In the genomic region with DNA sequence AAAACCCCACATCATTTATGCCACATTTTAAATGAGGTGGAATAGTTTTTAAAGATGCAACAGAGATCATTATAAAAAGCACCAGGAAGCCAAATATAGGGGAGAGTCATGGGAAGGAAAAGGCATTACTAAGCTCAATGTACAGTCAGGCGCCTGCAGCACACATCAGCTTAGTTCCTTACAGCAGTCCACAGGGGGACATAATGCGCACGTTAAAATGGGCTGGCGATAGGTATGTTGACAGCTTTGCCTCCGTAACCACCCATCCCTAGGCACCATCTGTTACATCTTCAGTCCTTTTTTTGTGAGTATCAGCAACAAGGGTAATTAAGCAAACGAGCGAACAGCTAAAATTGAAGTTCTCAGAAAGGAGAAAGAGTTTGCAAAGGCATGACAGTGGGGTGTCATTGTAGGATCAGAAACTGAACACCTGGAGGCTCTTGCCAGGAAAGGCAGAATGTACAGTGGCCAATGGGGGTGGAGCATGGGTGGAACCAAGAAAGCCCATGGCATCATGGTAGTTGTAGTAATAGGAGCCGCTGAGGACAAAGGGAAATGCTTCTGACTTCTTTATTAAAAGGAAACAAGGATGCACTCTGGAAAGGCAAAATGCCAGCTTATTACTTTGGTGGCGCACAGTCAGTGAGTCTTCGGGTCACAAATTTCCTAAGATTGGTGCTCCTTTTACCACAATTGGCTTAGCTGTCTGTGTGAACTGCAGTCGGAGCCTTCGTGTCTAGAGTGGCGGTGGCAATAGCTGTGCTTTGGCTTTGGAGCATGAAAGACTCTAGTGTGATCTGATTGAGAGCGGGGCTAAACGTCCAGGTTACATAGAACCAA, we compare ENCODE assay signal across 9 mouse cellular contexts.
DNase-seq lines count a peak whose midpoint lies in the region; ATAC-seq and TF ChIP-seq lines count a peak whose summit lies in the region.
"Had no signal": no experiment of that assay in that cellular context is flagged by ENCODE, and none has a peak within 500 bp of the region (broad histone marks: within the 10 kb centered on the region; RNA-seq: fewer than 3 reads in every experiment).

No protein-coding gene starts in this region.

- H3K9me3 ChIP-seq in embryonic facial prominence, embryonic 12.5 days: no peaks in the 10 kb centered on the region
- H3K9me3 ChIP-seq in midbrain, postnatal 0 days (ENCODE audit: low read length): no peaks in the 10 kb centered on the region
- H3K9me3 ChIP-seq: kidney, embryonic 15.5 days; stomach, embryonic 15.5 days had no signal

- TF ChIP-seq CTCF in midbrain, postnatal 0 days (IDR thresholded peaks at IDR 0.05): no peak

- no peak overlapping the region for H3K9ac ChIP-seq in embryonic facial prominence, embryonic 12.5 days
- no peak overlapping the region for H3K9ac ChIP-seq in midbrain, postnatal 0 days (replicated peaks; ENCODE audit: low read length, poor library complexity, severe bottlenecking)
- H3K9ac ChIP-seq: kidney, embryonic 15.5 days; stomach, embryonic 15.5 days had no signal

- no peaks in the 10 kb centered on the region for H3K27me3 ChIP-seq in embryonic facial prominence, embryonic 12.5 days
- no peaks in the 10 kb centered on the region for H3K27me3 ChIP-seq in midbrain, postnatal 0 days (ENCODE audit: insufficient read depth, low read length)
- H3K27me3 ChIP-seq: kidney, embryonic 15.5 days; stomach, embryonic 15.5 days had no signal

- peak; percentile 84 for DNase-seq in R1 (ENCODE audit: low read depth, low spot score)
- DNase-seq in layer of hippocampus, adult 8-10 months (ENCODE audit: low spot score in 2 of 2): peak; percentile 12 to 17
- peak; percentile 83 for DNase-seq in midbrain, postnatal 0 days (ENCODE audit: low spot score)
- DNase-seq in urinary bladder, adult 18-20 months (ENCODE audit: low spot score in 2 of 2): no peak
- no peak for DNase-seq in B cell, adult 2 months

- no peak overlapping the region for H3K4me3 ChIP-seq in embryonic facial prominence, embryonic 12.5 days
- no peak overlapping the region for H3K4me3 ChIP-seq in midbrain, postnatal 0 days (ENCODE audit: low read depth, low read length)
- H3K4me3 ChIP-seq: kidney, embryonic 15.5 days; stomach, embryonic 15.5 days had no signal

- H3K36me3 ChIP-seq in embryonic facial prominence, embryonic 12.5 days: no peaks in the 10 kb centered on the region
- H3K36me3 ChIP-seq in midbrain, postnatal 0 days (ENCODE audit: insufficient read depth, low read length): no peaks in the 10 kb centered on the region
- H3K36me3 ChIP-seq: kidney, embryonic 15.5 days; stomach, embryonic 15.5 days had no signal

- H3K27ac ChIP-seq in embryonic facial prominence, embryonic 12.5 days: no peak overlapping the region
- H3K27ac ChIP-seq in midbrain, postnatal 0 days (ENCODE audit: low read depth, low read length): peak overlapping the region; percentile 38; the same call in 1 of the 2 replicates
- H3K27ac ChIP-seq: kidney, embryonic 15.5 days; stomach, embryonic 15.5 days had no signal

- H3K4me2 ChIP-seq in embryonic facial prominence, embryonic 12.5 days (replicated peaks): no peak overlapping the region
- no peak overlapping the region for H3K4me2 ChIP-seq in midbrain, postnatal 0 days (ENCODE audit: low read depth, low read length, poor library complexity, severe bottlenecking)
- H3K4me2 ChIP-seq: kidney, embryonic 15.5 days; stomach, embryonic 15.5 days had no signal

- H3K4me1 ChIP-seq in embryonic facial prominence, embryonic 12.5 days: no peaks in the 10 kb centered on the region
- 0 out of 2 replicates have a peak, but pooled peaks cover 3% of the 10 kb centered on the region for H3K4me1 ChIP-seq in midbrain, postnatal 0 days (ENCODE audit: insufficient read depth, low read length)
- H3K4me1 ChIP-seq: kidney, embryonic 15.5 days; stomach, embryonic 15.5 days had no signal

- WGBS in embryonic facial prominence, embryonic 12.5 days: 76% methylated on average over 15 of the region's 15 CpGs
- WGBS in midbrain, postnatal 0 days: 72% methylated on average over 15 of the region's 15 CpGs

- 0 out of 2 replicates have a peak, but pooled peaks have one; percentile 15 for ATAC-seq in embryonic facial prominence, embryonic 12.5 days (ENCODE audit: insufficient number of reproducible peaks, insufficient read depth, low FRiP score, low TSS enrichment)
- peak; percentile 84 for ATAC-seq in midbrain, postnatal 0 days (ENCODE audit: low FRiP score)
- ATAC-seq in megakaryocyte, adult 5-6 weeks (ENCODE audit: poor library complexity, severe bottlenecking): no peak

Comparison
In these comparisons a context has a peak if more than half of its experiments do, and no peak if none do; other contexts are left out.
1. DNase-seq: peak in R1 (single experiment), layer of hippocampus, adult 8-10 months (2 of 2) and midbrain, postnatal 0 days (single experiment); none in urinary bladder, adult 18-20 months (0 of 2) and B cell, adult 2 months (0 of 2).